Mouse (Mus musculus): ENCODE data around the gene Ulk3.

Gene Ulk3

GRCm38 (mm10) chr9:57618854-57619253 lies 29.6 kb downstream of the Ulk3 start:
- no peak for DNase-seq

- DNase-seq: no peak
Measured at GRCm38 (mm10) chr9:57620674-57621073, 31.4 kb downstream of the Ulk3 start, which contains the start of gene Lman1l. Gene Lman1l (minus strand): TSS chr9:57620774.

- DNase-seq: no peak
Measured at GRCm38 (mm10) chr9:57624295-57624694, 35.0 kb downstream of the Ulk3 start.

GRCm38 (mm10) chr9:57625674-57626500 lies 36.6 kb downstream of the Ulk3 start:
- DNase-seq: no peak

GRCm38 (mm10) chr9:57627191-57627590 lies 37.9 kb downstream of the Ulk3 start:
- DNase-seq: no peak

GRCm38 (mm10) chr9:57627892-57628291 lies 38.6 kb downstream of the Ulk3 start:
- DNase-seq: no peak

GRCm38 (mm10) chr9:57628717-57629116 lies 39.5 kb downstream of the Ulk3 start:
- DNase-seq: no peak

- DNase-seq: peak; percentile 80
Measured at GRCm38 (mm10) chr9:57629118-57629874, 40.0 kb downstream of the Ulk3 start.

- no peak for DNase-seq
Measured at GRCm38 (mm10) chr9:57633481-57634024, 44.3 kb downstream of the Ulk3 start.

GRCm38 (mm10) chr9:57637272-57637671 lies 48.0 kb downstream of the Ulk3 start:
- DNase-seq: no peak

GRCm38 (mm10) chr9:57637741-57638322 lies 48.6 kb downstream of the Ulk3 start:
- DNase-seq: peak; percentile 70

- DNase-seq: peak; percentile 81
Measured at GRCm38 (mm10) chr9:57638651-57639459, 49.6 kb downstream of the Ulk3 start.

- no peak for DNase-seq
Measured at GRCm38 (mm10) chr9:57639661-57640328, 50.5 kb downstream of the Ulk3 start.

- peak; percentile 38 for DNase-seq
Measured at GRCm38 (mm10) chr9:57640384-57640783, 51.1 kb downstream of the Ulk3 start.

GRCm38 (mm10) chr9:57641022-57641421 lies 51.8 kb downstream of the Ulk3 start:
- DNase-seq: no peak

GRCm38 (mm10) chr9:57641775-57642550 lies 52.7 kb downstream of the Ulk3 start:
- no peak for DNase-seq

- DNase-seq: peak; percentile 24
Measured at GRCm38 (mm10) chr9:57643169-57643855, 54.1 kb downstream of the Ulk3 start.

- no peak for DNase-seq
Measured at GRCm38 (mm10) chr9:57643856-57644180, 54.6 kb downstream of the Ulk3 start.

GRCm38 (mm10) chr9:57644442-57644943 lies 55.2 kb downstream of the Ulk3 start:
- no peak for DNase-seq
